Mouse (Mus musculus): ENCODE measurements at regions not wholly inside any gene's neighbourhood (a gene's known extent, or its start where the extent isn't known, plus 50 kb on each side); places are given as distances from the start of the nearest gene placed in this dataset.

DNA sequence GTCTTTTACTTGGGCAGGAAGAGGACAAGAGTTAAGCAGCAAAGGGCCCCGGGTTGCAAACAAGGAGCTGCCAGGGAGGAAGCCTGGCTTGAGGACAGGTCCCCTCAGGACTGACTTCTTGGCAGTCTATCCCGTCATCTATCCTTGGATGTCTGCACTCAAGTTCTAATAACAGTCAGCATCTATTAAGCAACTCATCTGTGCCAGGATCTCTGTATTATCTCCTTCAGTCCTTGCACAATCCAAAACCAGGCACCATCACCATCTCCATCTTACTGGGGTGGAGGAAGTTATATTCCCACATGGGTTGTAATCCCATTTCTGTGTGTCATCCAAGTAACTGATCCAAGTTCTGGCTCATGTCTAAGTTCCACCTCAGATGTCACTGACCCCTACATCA, 87.1 kb upstream of the Lifr start:
- DNase-seq, result no peak

DNA sequence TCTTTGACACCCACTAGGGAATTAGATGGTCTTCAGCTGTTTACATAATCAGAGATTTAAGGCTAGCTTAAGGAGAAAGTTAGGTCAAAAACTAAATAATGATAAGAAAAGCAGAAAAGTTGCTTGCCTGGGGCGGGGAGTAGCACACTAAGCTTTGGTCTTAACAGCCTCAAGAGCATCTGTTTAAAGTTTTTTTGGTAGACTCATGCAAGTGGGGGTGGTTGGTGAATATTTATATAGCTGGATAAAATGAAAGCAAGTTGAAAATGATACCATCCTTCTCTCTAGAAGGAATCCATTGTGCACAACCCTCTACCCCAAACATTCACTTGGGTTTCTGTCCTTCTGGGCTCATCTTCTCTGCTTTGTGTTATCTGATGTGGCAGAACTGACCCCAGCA, 85.3 kb upstream of the Lifr start:
- intact Hi-C loops (cut with DNase I), result no loop called here
- no peak for DNase-seq

More for the DNA sequence above, 87.1 kb upstream of the Lifr start:
- intact Hi-C loops (cut with DNase I), result no loop called here

DNA sequence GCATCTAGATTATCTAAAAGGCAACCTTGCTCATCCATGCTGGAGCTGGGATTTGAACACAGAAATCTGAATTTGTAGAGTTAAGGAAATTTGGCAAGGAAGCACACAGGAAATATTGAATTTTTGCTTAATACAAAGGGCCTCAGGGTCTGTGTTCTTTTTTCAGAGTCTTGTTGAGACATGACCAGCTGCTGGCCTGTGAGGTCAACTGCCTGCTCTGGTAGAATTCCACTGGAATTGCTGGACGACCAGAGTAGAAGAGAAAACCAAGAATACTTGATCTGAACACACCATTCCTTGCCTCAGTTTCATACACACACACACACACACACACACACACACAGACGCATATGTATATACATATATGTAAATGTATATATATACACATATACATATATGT, 84.1 kb upstream of the Lifr start:
- intact Hi-C loops (cut with DNase I), result no loop called here
- no peak for DNase-seq

DNA sequence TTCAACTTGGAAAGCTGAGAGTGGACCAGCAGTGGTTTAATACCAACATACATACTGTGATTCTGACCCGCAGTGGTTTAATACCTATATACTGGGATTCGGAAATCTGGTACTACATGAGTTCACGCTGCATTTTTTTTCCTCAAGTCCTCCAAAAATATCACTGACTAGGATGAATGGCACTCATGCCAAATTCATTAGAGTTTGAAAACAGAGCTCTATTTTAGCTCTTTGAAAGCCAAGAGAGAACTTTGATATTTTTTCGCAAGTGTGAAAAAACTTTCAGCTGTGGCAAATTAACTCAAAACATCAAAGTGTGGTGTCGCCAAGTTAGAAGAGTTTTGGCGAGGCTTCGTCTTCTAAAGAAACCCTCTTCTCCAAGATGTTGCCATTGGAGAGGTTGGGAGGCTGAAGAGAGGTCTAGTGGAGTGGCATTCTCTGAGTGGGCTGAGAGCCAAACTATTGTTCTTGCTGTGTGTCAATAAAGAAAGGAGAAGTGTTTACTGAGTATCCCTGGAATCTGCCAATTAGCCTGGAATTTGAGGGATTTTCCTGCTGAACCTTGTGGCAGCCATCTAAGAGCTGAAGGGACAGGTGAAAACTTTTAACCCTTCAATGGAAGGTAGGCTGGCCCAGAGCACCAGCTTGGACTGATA, 81.6 kb upstream of the Lifr start:
- intact Hi-C loops (cut with DNase I), result no loop called here
- DNase-seq, result no peak

DNA sequence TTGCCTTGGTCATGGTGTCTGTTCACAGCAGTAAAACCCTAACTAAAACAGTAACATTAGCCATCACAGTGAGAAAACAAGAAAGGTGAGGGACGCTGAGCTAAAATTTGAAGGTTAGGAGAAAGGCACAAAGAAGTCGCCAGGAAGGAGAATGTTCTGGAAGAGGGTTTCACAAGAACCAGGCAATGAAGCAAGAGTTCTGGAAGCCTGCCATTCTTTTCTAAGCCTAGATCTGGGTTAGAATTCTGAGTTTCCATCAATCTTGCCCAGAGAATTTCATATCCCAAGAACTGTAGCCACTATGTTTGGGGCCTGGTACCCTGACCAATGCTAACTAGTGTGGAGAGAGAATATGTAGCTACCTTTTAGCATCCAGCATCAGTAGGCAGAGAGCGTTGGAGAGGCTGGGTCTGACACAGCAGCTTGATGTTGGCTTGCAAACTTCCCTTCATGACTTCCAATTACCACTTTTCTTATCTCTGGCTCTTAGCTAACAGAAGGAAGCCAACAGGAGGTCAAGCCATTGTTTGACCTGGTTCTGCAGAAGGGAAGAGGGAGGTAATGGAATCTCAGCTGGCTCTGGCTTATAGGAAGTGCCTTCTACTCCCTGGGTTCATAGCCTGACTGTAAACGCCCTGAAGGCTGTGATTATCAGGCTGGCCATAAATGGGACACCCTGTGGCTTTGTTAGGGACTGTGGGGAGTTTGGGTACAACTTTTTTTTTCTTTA, 79.3 kb upstream of the Lifr start:
- DNase-seq, result no peak
- intact Hi-C loops (cut with DNase I), result no loop called here

DNA sequence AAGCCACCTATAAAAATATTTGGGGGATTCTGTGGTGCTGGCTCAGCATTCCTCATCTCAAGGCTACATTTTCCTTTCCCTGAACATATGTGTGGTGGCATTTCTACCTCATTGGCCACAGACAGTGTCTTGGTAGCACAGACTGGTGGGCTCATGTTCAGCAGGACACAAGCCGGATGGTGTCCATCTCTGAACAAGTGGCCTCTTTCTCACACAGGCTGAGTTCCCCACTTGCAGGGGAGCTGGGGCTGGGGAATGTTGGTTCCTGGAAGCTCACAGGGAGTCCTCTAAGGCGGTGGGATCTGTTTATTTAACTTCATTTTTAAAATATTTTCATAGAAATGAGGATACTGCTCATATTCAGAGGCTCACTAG, 78.7 kb upstream of the Lifr start:
- no peak for DNase-seq
- intact Hi-C loops (cut with DNase I), result no loop called here

DNA sequence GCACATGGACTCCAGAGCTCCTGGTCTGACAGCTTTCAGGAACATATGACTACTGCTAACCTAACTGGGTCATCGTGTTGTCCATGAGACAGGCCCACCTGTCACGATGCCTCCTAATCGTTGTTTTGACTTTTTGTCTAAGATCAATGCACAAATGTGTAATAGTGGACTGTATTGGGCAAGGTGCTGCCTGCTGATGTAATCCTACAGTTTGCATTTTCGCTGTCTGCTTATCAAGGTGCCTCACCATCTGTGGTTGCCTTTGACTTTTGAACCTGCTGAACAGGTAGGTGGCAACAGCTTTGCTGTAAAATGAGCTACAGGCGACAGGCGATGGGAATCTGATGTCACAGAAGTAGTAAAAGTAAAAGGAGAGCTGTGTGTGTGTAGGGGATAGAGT, 78.0 kb upstream of the Lifr start:
- DNase-seq, result no peak
- intact Hi-C loops (cut with DNase I), result no loop called here

DNA sequence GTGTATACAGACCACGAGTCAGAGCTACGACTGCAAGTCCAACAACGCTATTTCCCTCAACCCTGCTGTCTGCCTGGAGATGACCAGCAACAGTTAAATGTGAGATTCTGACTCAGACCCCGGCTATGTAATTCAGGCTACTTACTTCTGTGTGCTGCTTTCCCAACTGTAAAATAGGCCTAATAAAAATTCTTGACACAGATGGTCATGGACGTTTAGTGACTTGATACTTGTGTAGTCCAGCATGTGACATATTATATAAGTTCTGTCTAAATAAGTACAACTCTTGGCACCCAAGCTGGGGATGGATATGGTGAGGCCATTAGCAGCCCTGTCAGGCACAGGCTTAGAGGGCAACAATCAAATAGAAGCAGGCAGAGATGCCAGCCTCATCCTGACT, 77.4 kb upstream of the Lifr start:
- no peak for DNase-seq
- intact Hi-C loops (cut with DNase I), result no loop called here

DNA sequence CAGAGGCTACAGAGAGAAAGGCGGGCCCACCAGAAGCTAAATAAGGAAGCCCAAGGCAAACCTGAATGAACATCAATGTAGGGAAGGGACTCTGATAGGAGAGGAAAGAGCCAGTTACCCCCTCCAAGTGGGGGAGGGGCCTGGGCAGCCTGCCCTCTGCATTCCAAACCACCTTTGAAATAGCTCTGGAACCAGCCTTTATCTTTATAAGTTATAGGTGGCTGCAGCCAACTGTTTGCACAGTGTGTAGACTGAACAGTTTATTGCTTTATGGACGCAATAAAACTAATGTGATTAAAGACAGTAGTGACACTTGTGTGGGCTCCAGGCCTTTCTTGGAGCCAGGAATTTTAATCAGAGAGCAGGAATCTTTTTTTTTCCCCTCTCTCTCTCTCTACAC, 75.4 kb upstream of the Lifr start:
- intact Hi-C loops (cut with DNase I), result no loop called here
- no peak for DNase-seq

DNA sequence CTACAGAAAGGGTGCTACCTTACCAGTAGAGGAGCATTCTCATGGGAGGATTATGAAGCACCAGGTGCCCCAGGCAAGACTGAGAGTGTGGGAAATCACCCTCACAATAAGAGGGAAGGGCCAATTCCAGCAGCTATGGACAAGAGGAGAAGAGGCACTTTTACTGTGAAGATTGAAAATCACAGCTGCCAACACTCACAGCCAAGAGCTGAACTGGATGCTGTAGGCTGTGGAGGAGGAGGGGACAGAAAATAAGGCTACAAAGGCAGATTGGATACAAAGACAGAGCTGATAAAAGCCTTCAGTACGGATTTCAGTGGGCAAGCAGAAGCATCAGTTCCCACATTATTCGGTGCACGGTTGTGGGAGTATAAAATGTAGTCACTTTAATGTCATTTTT, 74.4 kb upstream of the Lifr start:
- intact Hi-C loops (cut with DNase I), result no loop called here
- DNase-seq, result no peak

DNA sequence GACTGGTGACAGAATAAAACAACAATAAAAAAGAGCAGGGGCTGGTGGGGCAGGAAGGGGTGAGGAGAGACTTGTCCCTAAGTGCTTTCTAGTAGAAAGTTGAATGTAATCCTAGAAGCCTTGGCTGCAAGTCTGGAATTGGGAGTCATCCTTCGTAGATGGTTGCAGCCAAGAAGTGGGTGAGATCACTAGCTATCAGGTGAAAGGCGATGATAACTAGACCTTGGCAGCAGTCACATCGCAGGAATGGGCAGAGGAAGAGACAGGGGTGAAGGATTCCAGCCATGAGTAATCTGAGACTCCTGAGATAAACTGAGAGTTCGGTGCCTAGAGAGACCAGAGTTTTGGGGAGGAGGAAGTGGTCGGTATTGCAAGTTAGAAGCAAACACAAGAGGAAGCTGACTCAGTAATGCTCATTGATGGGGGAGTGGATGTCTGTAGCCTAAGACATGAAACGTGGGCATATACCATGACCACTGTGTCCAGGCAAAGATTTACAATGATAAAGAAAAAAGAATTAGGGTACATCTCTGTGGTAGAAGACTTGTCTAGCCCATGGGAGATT, 73.1 kb upstream of the Lifr start:
- DNase-seq, result no peak
- intact Hi-C loops (cut with DNase I), result no loop called here

DNA sequence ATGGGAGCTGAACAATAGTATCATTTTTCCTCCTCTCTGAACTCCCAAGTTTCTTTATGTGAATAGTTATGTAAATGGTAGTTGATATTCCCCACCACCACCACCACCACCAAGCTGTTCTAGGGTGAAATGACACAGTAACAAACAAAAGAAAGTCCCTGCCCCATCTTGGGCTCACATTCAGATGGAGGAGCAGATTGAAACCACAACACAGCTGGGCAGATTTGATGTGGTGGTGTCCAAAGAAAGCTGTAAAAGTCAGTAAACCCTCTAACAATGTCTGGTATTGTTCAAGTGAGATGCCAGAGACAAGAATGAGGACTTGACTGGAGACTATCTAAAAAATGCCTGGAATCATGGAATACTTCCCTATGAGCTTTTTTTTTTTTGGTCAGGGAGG, 67.8 kb upstream of the Lifr start:
- no peak for DNase-seq
- intact Hi-C loops (cut with DNase I), result no loop called here

DNA sequence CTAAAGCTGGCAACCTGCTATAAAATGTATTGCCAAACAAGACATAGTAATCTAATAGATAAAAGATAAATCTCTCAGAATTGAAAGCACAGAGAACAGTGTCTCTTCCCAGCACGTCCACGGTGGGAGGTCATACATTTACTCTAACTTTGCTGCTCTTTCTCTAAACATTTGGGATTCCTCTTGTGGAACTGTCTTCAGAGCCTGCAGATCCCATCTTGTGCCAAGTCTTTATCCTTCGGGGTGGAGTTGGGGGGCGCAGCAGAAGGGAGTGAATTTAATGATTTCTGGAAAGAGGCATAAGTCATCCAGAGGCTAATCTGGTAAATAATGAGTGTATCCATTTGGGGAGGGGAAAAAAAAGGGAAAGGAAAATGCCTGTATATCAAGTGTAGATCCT, 65.2 kb upstream of the Lifr start:
- intact Hi-C loops (cut with DNase I), result no loop called here

DNA sequence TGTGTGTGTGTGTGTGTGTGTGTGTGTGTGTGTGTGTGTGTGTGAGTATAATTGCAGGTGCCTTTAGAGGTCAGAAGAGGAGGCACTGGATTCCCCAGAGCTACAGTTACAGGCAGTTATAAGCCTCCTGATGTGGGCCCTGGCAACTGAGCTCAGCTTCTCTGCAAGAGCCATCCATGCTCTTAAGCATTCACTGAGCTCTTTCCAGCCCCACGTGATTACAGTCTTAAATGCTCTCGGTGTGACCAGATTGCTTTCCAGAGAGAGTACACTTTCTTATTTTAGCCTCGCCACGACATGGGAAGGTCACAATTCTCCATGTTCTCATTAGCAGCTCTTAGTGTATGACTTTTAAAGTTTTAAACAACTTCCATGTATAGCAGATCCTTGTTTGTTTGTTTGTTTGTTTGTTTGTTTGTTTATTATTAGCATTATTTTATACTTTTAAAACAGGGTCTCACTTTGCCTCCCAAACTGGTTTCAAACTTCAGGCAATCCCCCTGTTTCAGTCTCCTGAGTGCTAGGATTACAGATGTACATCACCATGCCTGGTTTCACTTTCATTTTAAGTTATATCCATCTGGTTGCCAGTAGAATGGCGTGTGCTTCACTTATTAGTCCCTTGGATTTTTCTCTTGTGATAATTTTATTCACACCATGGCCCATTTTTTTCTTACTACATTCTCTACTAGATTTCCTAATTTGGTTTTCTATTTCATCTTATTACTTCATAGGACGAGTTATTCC, 58.9 kb upstream of the Lifr start:
- intact Hi-C loops (cut with DNase I), result no loop called here
- no peak for DNase-seq

More for the DNA sequence above, 65.2 kb upstream of the Lifr start:
- no peak for DNase-seq

DNA sequence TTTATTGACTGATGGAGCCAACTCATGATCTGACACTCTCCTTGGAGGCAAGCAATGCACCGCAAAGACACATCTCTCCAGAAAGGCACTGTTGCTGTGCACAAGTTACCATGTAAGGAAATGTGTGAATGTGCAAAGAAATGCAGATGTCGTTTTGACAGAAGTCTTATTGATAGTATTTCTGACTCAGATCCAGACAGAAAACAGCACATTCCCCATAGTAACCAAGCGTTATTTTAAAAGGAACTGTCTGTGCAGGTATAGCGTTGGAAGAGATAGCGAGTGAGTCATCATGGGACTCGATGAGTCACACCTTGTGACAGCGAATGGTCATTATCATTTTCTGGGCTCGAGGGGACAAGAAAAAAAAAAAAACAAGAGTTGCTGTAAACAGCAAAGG, 52.9 kb upstream of the Lifr start:
- DNase-seq, result no peak
- intact Hi-C loops (cut with DNase I), result no loop called here

DNA sequence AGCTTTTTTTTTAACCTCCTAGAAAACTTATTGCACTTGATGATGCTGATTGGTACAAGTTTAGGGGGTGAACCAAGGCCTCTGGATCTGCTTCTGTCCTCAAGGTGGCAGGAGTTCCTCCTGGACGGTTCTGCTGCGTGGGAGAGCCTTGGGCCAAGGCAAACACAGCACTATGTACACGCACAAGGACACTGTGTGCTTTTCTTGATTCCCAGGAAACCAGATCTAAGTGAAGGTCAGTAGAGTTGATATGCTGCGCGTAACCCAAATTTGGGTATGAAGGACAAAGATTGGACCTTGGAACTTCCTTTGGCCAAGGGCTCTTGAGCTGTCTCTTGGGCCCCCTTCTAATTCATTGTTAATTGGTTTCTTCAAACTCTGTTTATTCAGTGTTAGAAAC, 51.3 kb upstream of the Lifr start:
- no peak for DNase-seq
- intact Hi-C loops (cut with DNase I), result no loop called here

DNA sequence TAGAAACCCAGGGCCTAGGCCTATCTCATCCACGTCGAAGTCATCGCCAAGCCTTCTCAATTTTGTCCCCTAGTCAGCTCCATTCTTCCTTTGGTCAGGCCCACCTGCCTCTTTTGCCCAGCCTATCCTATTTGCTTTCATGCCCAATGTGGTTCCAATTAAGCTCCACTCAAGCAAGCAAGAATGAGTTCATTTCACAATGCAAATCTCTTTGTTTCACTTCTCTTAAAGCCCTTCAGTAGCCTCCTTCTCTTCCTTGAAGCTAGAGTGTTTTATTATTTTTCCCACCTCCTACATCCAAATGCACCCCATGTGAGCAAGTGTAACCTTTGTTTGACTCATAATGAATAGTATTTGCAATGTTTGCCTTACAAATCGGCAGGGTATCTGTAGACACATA, 50.6 kb upstream of the Lifr start:
- DNase-seq, result no peak
- intact Hi-C loops (cut with DNase I), result no loop called here
